8 mouse cellular contexts compared by ENCODE assay signal in genomic region chr5:113490467-113491260, GRCm38 (mm10). TPM values are rescaled to one million over a fixed set of nuclear protein-coding genes. Genes with fewer than 3 reads are reported as not detected.
DNase-seq lines count a peak whose midpoint lies in the region; ATAC-seq and TF ChIP-seq lines count a peak whose summit lies in the region.

No protein-coding gene starts in this region.

- H3K27ac ChIP-seq in intestine, postnatal 0 days (ENCODE audit: low read depth, low read length), result no peak overlapping the region
- H3K27ac ChIP-seq in liver, embryonic 15.5 days (replicated peaks), result no peak overlapping the region

- no peak for TF ChIP-seq CTCF in intestine, postnatal 0 days (IDR thresholded peaks at IDR 0.05; ENCODE audit: low read depth)

- peak overlapping the region; percentile 43 for H3K4me3 ChIP-seq in intestine, postnatal 0 days (ENCODE audit: low read depth, low read length)
- no peak overlapping the region for H3K4me3 ChIP-seq in liver, embryonic 15.5 days (replicated peaks)

- H3K27me3 ChIP-seq in intestine, postnatal 0 days (replicated peaks; ENCODE audit: control insufficient read depth, insufficient read depth, low read length), result peaks cover 26% of the 10 kb centered on the region
- H3K27me3 ChIP-seq in liver, embryonic 15.5 days, result peaks cover 49% of the 10 kb centered on the region

- H3K4me1 ChIP-seq in intestine, postnatal 0 days (replicated peaks; ENCODE audit: control insufficient read depth, insufficient read depth, low read length), result no peaks in the 10 kb centered on the region
- H3K4me1 ChIP-seq in liver, embryonic 15.5 days (replicated peaks), result no peaks in the 10 kb centered on the region

- ATAC-seq in intestine, postnatal 0 days, result no peak
- no peak for ATAC-seq in liver, embryonic 15.5 days (ENCODE audit: insufficient read depth)

- peak overlapping the region; percentile 42 for H3K9ac ChIP-seq in intestine, postnatal 0 days (ENCODE audit: low read depth, low read length)
- H3K9ac ChIP-seq in liver, embryonic 15.5 days, result no peak overlapping the region

- H3K9me3 ChIP-seq in intestine, postnatal 0 days (ENCODE audit: control insufficient read depth), result no peaks in the 10 kb centered on the region
- no peaks in the 10 kb centered on the region for H3K9me3 ChIP-seq in liver, embryonic 15.5 days (replicated peaks)

- peak overlapping the region; percentile 61 for H3K4me2 ChIP-seq in intestine, postnatal 0 days (replicated peaks; ENCODE audit: low read depth)
- 0 out of 2 replicates have a peak overlapping the region, but pooled peaks have one; percentile 10 for H3K4me2 ChIP-seq in liver, embryonic 15.5 days

- H3K36me3 ChIP-seq in intestine, postnatal 0 days (ENCODE audit: control insufficient read depth, insufficient read depth), result no peaks in the 10 kb centered on the region
- no peaks in the 10 kb centered on the region for H3K36me3 ChIP-seq in liver, embryonic 15.5 days (replicated peaks)

- DNase-seq in left cerebral cortex, adult 18-20 months (ENCODE audit: low spot score in 2 of 2), result peak; percentile 48 to 74
- no peak for DNase-seq in left cerebral cortex, adult 11 months (ENCODE audit: low spot score)
- DNase-seq in cerebellum, adult 9-10 months, result peak; percentile 80
- DNase-seq in frontal cortex, postnatal 10 days (ENCODE audit: low spot score in 2 of 2), result peak; percentile 39 to 64
- DNase-seq in right cerebral cortex, adult 18-20 months, result peak; percentile 73
- no peak for DNase-seq in adipocyte (ENCODE audit: low spot score)

- 1% methylated on average over 62 of the region's 63 CpGs for WGBS in intestine, postnatal 0 days
- 3% methylated on average over 62 of the region's 63 CpGs for WGBS in liver, embryonic 15.5 days (ENCODE audit: insufficient replicate concordance)

RNA-seq across cellular contexts. Expression of gene Wscd2, which starts 0.5 kb away (rescaled TPM):
- total RNA-seq in left cerebral cortex, adult 18-20 months (2021), result 10 to 100 TPM; 53.0 to 56.5 TPM
- 4.2 and 4.9 TPM in 2 replicates for polyA plus RNA-seq in intestine, postnatal 0 days (2015; fragmentation: Nextera tagmentation; extraction: Ambion mirVana)
- 0.03 and 0.15 TPM in 2 replicates for polyA plus RNA-seq in liver, embryonic 15.5 days (2015; fragmentation: Nextera tagmentation; extraction: Ambion mirVana)

Comparison
In these comparisons a context has a peak if more than half of its experiments do, and no peak if none do; other contexts are left out.
1. DNase-seq: peak in left cerebral cortex, adult 18-20 months (2 of 2), cerebellum, adult 9-10 months (single experiment), frontal cortex, postnatal 10 days (2 of 2) and right cerebral cortex, adult 18-20 months (single experiment); none in left cerebral cortex, adult 11 months (single experiment) and adipocyte (single experiment).